Mouse (Mus musculus): ENCODE results near the gene Clk4.
A peak's percentile ranks its signal among the peaks of the same experiment; 100 is the strongest.

- peak; percentile 57; the same call in 1 of the 2 replicates for TF ChIP-seq CTCF (IDR thresholded peaks at IDR 0.05; ENCODE audit: borderline replicate concordance, insufficient read depth, low read depth, low read length)
- no peak for TF ChIP-seq POLR2A (IDR thresholded peaks at IDR 0.05; ENCODE audit: borderline replicate concordance, insufficient read depth, low read length)
Measured at GRCm38 (mm10) chr11:51265326-51265725, 3.8 kb downstream of the Clk4 start.

Measured in cerebellum, adult 2 months (tissue).